Mouse (Mus musculus): Measurements from ENCODE around the gene Gmip. TPM values are rescaled to one million over a fixed set of nuclear protein-coding genes. Genes with fewer than 3 reads are reported as not detected.

Gmip gene
- polyA plus RNA-seq, 1 experiment from 2014 or later = 5.8 TPM

- Histone ChIP-seq H3K4me1 (replicated peaks) (peaks cover 31% of the 10 kb centered on the region), H3K4me3 (replicated peaks) (peak within 1 kb of the TSS; percentile 64), H3K4me2 (peak within 1 kb of the TSS; percentile 80), H3K27me3 (no peaks in the 10 kb centered on the region), H3K9me3 (no peaks in the 10 kb centered on the region), H3K36me3 (peaks cover 43% of the 10 kb centered on the region), H3K9ac (replicated peaks) (peak within 1 kb of the TSS; percentile 76), H3K27ac (peak within 1 kb of the TSS; percentile 87)
- ATAC-seq (ENCODE audit: insufficient number of reproducible peaks, insufficient read depth, low FRiP score, low TSS enrichment, low read depth) = peak; percentile 80
- 1% methylated on average over 33 of the region's 35 CpGs for WGBS
Observed at GRCm38 (mm10) chr8:69822386-69823191, 14.1 kb downstream of the Gmip start, which contains the start of gene Lpar2. TSS of gene Lpar2 (plus strand) at chr8:69822429.

GRCm38 (mm10) chr8:69826371-69826770 lies 17.9 kb downstream of the Gmip start:
- H3K4me1 ChIP-seq (replicated peaks) = peaks cover 28% of the 10 kb centered on the region
- no peak for ATAC-seq (ENCODE audit: insufficient number of reproducible peaks, insufficient read depth, low FRiP score, low TSS enrichment, low read depth)
- H3K36me3 ChIP-seq = peaks cover 66% of the 10 kb centered on the region
- H3K4me3 ChIP-seq (replicated peaks) = no peak overlapping the region
- H3K9me3 ChIP-seq = no peaks in the 10 kb centered on the region
- no peak overlapping the region for H3K27ac ChIP-seq
- H3K9ac ChIP-seq (replicated peaks) = no peak overlapping the region
- no peaks in the 10 kb centered on the region for H3K27me3 ChIP-seq
- WGBS = 94% methylated on average over 12 of the region's 12 CpGs
- no peak overlapping the region for H3K4me2 ChIP-seq

GRCm38 (mm10) chr8:69832298-69832853 lies 23.9 kb downstream of the Gmip start, which contains the start of gene Pbx4:
TSS of gene Pbx4 (plus strand) at chr8:69832491.
- Histone ChIP-seq H3K4me2 (peak within 1 kb of the TSS; percentile 83), H3K36me3 (peaks cover 30% of the 10 kb centered on the region), H3K4me1 (replicated peaks) (peaks cover 10% of the 10 kb centered on the region; the same call in 1 of the 2 replicates), H3K9me3 (no peaks in the 10 kb centered on the region), H3K27me3 (no peaks in the 10 kb centered on the region), H3K9ac (replicated peaks) (peak within 1 kb of the TSS; percentile 65), H3K27ac (peak within 1 kb of the TSS; percentile 64; the same call in 1 of the 2 replicates), H3K4me3 (replicated peaks) (peak within 1 kb of the TSS; percentile 54)
- ATAC-seq (ENCODE audit: insufficient number of reproducible peaks, insufficient read depth, low FRiP score, low TSS enrichment, low read depth) = peak; percentile 98
- 0% methylated on average over 38 of the region's 38 CpGs for WGBS

- WGBS = 73% methylated on average over 8 of the region's 8 CpGs
- H3K9me3 ChIP-seq = no peaks in the 10 kb centered on the region
- H3K4me1 ChIP-seq (replicated peaks) = peaks cover 6% of the 10 kb centered on the region; the same call in 1 of the 2 replicates
- H3K27ac ChIP-seq = no peak overlapping the region
- no peak overlapping the region for H3K4me3 ChIP-seq (replicated peaks)
- no peak overlapping the region for H3K9ac ChIP-seq (replicated peaks)
- no peaks in the 10 kb centered on the region for H3K36me3 ChIP-seq
- H3K4me2 ChIP-seq = no peak overlapping the region
- no peak for ATAC-seq (ENCODE audit: insufficient number of reproducible peaks, insufficient read depth, low FRiP score, low TSS enrichment, low read depth)
- no peaks in the 10 kb centered on the region for H3K27me3 ChIP-seq
Observed at GRCm38 (mm10) chr8:69837057-69837682, 28.7 kb downstream of the Gmip start.

GRCm38 (mm10) chr8:69847167-69848065 lies 38.9 kb downstream of the Gmip start:
- H3K27ac ChIP-seq = no peak overlapping the region
- no peaks in the 10 kb centered on the region for H3K27me3 ChIP-seq
- no peak overlapping the region for H3K4me2 ChIP-seq
- no peaks in the 10 kb centered on the region for H3K36me3 ChIP-seq
- no peaks in the 10 kb centered on the region for H3K4me1 ChIP-seq (replicated peaks)
- no peak for ATAC-seq (ENCODE audit: insufficient number of reproducible peaks, insufficient read depth, low FRiP score, low TSS enrichment, low read depth)
- H3K9me3 ChIP-seq = no peaks in the 10 kb centered on the region
- H3K9ac ChIP-seq (replicated peaks) = no peak overlapping the region
- WGBS = 77% methylated on average over 3 of the region's 3 CpGs
- H3K4me3 ChIP-seq (replicated peaks) = no peak overlapping the region

GRCm38 (mm10) chr8:69848951-69849350 lies 40.5 kb downstream of the Gmip start:
- ATAC-seq (ENCODE audit: insufficient number of reproducible peaks, insufficient read depth, low FRiP score, low TSS enrichment, low read depth) = no peak
- WGBS = 86% methylated on average over 8 of the region's 8 CpGs

GRCm38 (mm10) chr8:69849899-69850298 lies 41.4 kb downstream of the Gmip start:
- Histone ChIP-seq H3K4me1 (replicated peaks) (no peaks in the 10 kb centered on the region), H3K27me3 (no peaks in the 10 kb centered on the region), H3K4me3 (replicated peaks) (no peak overlapping the region), H3K9me3 (peaks cover 4% of the 10 kb centered on the region; the same call in 1 of the 2 replicates), H3K36me3 (no peaks in the 10 kb centered on the region), H3K27ac (no peak overlapping the region), H3K9ac (replicated peaks) (no peak overlapping the region), H3K4me2 (no peak overlapping the region)
- no peak for ATAC-seq (ENCODE audit: insufficient number of reproducible peaks, insufficient read depth, low FRiP score, low TSS enrichment, low read depth)
- whole genome bisulfite sequencing = 47% methylated on average over 3 of the region's 3 CpGs

More at GRCm38 (mm10) chr8:69848951-69849350, 40.5 kb downstream of the Gmip start:
- Histone ChIP-seq H3K4me2 (no peak overlapping the region), H3K9ac (replicated peaks) (no peak overlapping the region), H3K9me3 (peaks cover 4% of the 10 kb centered on the region; the same call in 1 of the 2 replicates), H3K27me3 (no peaks in the 10 kb centered on the region), H3K27ac (no peak overlapping the region), H3K4me3 (replicated peaks) (no peak overlapping the region), H3K36me3 (no peaks in the 10 kb centered on the region), H3K4me1 (replicated peaks) (no peaks in the 10 kb centered on the region)

GRCm38 (mm10) chr8:69850926-69851506 lies 42.5 kb downstream of the Gmip start:
- peaks cover 4% of the 10 kb centered on the region; the same call in 1 of the 2 replicates for H3K9me3 ChIP-seq
- H3K27ac ChIP-seq = no peak overlapping the region
- no peaks in the 10 kb centered on the region for H3K27me3 ChIP-seq
- H3K4me1 ChIP-seq (replicated peaks) = no peaks in the 10 kb centered on the region
- H3K4me3 ChIP-seq (replicated peaks) = no peak overlapping the region
- no peaks in the 10 kb centered on the region for H3K36me3 ChIP-seq
- WGBS = 78% methylated on average over 7 of the region's 7 CpGs
- no peak overlapping the region for H3K4me2 ChIP-seq
- no peak overlapping the region for H3K9ac ChIP-seq (replicated peaks)
- ATAC-seq (ENCODE audit: insufficient number of reproducible peaks, insufficient read depth, low FRiP score, low TSS enrichment, low read depth) = no peak

GRCm38 (mm10) chr8:69853869-69854268 lies 45.4 kb downstream of the Gmip start:
- H3K36me3 ChIP-seq = no peaks in the 10 kb centered on the region
- H3K4me1 ChIP-seq (replicated peaks) = no peaks in the 10 kb centered on the region
- 92% methylated on average over 10 of the region's 10 CpGs for WGBS
- H3K9me3 ChIP-seq = peaks cover 4% of the 10 kb centered on the region; the same call in 1 of the 2 replicates
- ATAC-seq (ENCODE audit: insufficient number of reproducible peaks, insufficient read depth, low FRiP score, low TSS enrichment, low read depth) = no peak
- no peak overlapping the region for H3K4me2 ChIP-seq
- no peak overlapping the region for H3K27ac ChIP-seq
- H3K4me3 ChIP-seq (replicated peaks) = no peak overlapping the region
- H3K27me3 ChIP-seq = no peaks in the 10 kb centered on the region
- H3K9ac ChIP-seq (replicated peaks) = no peak overlapping the region

GRCm38 (mm10) chr8:69860807-69861206 lies 52.3 kb downstream of the Gmip start:
- H3K9me3 ChIP-seq = no peaks in the 10 kb centered on the region
- WGBS = 63% methylated on average over 4 of the region's 4 CpGs

More at GRCm38 (mm10) chr8:69860807-69861206, 52.3 kb downstream of the Gmip start:
- 0 out of 2 replicates have a peak overlapping the region, but pooled peaks have one; percentile 18 for H3K9ac ChIP-seq (replicated peaks)
- H3K36me3 ChIP-seq = 0 out of 2 replicates have a peak, but pooled peaks cover 8% of the 10 kb centered on the region
- H3K4me2 ChIP-seq = no peak overlapping the region
- ATAC-seq (ENCODE audit: insufficient number of reproducible peaks, insufficient read depth, low FRiP score, low TSS enrichment, low read depth) = no peak
- H3K27ac ChIP-seq = no peak overlapping the region
- H3K27me3 ChIP-seq = no peaks in the 10 kb centered on the region
- H3K4me1 ChIP-seq (replicated peaks) = no peaks in the 10 kb centered on the region
- no peak overlapping the region for H3K4me3 ChIP-seq (replicated peaks)

All from limb, embryonic 12.5 days (tissue).